Mouse (Mus musculus) cerebellum, adult 9-10 months (tissue): ENCODE measurements around the gene Gstm3.
"Not testable (repeated sequence)": the region's sequence is repeated elsewhere in the genome, so short reads cannot be mapped to it uniquely, and the experiment has no call there.

ENCODE experiments used
- DNase-seq: peaks from one replicate; pipeline ENCODE4 v3.0.0; 2022

The Gstm3 gene

DNA sequence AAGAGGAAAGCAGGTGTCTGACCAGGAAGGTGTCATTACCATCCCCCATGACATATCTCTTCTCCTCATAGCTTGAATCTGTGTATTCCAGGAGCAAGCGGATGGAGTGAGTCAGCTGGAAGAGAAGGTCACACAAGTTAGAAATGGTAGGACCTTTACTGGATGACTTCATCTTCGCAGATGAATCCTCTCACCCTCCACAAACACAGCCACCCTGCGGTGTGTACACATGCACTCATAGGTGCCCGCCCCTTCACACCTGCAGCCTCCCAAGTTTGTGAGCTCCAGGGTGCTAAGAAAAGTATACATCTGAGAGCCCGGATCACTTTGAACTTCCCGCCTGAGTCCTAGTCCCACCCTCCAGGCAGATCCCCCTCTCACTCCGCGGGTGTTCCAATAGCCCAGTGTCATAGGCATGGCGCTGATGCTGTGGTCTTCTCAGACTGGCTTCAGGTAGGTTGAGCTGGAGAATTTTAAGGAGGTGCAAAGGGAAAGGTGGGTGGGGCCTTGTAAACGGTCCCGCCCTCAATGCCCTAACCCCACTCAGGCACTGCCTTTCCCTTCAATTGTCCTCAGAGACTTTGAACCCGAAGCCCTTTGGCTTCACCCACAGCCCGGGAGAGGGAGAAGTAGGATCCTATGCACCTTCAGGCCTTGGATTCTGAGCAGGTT lies at the start of gene Gstm3:
Gstm3 (minus strand) TSS at position 560 of the 672 bp plus-strand sequence.
- DNase-seq: no peak

- DNase-seq: peak; percentile 15
Observed at GRCm38 (mm10) chr3:108018190-108018820, 49.2 kb upstream of the Gstm3 start.

- DNase-seq: peak; percentile 88
Observed at GRCm38 (mm10) chr3:108017473-108018189, 48.5 kb upstream of the Gstm3 start, which contains the start of gene Gstm1. Gene Gstm1, minus strand, starts transcription at chr3:108017973.

DNA sequence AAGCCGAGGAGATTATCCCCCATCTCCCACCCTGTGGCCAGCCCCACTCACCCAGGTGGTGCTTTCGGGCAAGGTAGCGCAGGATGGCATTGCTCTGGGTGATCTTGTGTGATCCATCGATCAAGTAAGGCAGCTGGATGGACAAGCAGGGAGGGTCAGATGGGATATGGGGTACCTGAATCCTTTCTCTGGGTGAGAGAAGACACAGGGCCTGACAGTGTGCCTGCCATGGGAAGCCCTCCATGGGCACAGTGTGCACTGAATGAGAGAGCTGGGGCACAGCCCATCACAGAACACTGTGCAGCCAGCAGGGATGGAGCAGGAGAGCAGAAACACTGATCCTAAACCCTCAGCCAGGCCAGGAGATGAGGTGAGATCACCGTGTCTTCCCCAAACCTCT lies 47.4 kb upstream of the Gstm3 start:
- not testable (repeated sequence) for DNase-seq

GRCm38 (mm10) chr3:108014974-108015346 lies 45.9 kb upstream of the Gstm3 start:
- no peak for DNase-seq

DNA sequence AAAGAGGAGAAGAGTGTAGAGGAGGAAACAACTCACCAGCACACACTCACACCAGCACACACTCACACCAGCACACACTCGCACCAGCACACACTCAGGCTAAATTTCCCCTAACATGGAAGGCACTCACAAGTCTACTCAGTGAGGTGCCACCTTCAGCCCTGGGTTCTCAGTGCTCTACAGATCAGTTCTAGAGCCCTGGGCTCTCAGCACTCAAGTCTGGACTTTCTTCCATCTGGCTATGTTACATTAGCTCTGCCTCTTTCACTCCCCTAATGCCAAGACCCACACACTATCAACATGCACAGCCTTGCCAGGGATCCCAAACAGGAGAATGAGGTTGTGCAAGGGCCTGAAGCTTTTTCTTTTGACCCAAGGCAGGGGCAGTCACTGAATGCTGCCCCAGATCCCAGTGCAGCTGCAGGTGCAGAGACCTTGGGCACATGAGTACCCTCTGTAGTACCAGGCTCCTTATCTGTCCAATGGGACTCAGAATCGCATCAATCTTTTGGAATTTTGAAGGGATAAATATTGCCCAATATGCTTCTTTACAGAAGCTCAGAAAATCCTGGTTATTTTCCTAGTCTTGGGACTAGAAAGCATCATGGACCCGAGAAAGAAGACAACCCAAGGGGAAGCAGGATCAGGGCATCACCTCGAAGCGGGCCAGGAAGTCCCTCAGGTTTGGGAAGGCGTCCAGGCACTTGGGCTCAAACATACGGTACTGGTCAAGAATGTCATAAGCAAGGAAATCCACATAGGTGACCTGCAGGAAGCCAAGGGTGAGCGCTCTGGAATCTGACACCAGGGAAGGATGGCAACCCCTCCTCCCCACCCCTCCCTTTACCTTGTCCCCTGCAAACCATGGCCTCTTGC lies 45.3 kb upstream of the Gstm3 start:
- no peak for DNase-seq

DNA sequence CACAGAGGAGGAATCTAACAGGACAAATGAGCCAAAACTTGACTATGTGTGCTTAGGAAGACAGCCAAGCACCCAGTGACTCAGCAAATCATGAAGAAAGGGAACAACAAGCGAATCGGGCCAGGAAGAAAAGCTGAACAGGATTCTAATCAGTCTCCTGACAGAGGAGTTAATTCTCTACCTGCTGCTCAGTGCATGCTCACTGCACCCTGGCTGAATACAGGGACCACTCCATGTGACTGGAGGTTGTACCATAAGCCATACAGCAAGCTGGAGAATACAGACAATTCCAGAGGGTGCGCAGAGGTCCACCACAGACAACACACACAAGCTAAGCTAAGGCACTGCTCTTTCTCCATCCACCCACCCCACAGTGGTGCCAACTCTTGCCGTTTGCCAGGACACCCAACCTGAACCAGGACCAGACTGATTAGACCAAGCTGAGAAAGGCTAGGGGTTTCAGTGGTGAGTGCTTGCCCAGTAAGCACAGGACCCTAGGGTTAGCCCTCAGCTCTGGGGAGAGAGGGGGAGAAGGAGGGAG lies 44.3 kb upstream of the Gstm3 start:
- DNase-seq: no peak

GRCm38 (mm10) chr3:108011558-108011957 lies 42.5 kb upstream of the Gstm3 start:
- no peak for DNase-seq

DNA sequence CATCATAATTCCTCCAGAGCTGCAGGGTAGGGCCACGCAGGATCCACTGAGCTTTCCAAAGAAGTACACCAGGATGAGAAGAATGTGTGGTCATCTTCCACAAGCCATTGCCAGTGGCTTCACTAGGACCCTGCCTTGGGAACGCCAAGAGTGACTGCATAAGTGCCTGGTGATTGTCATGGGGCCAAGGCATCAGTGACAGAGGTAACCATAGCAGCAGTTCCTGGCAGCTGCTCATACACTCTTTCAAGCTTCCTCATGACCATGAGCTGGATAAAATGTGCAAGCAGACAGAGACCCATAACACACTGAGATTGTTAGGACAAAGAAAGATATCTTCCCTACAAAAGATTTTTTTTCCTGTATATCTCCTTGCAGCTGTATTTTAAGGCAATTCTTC lies 41.2 kb upstream of the Gstm3 start:
- DNase-seq: no peak

DNA sequence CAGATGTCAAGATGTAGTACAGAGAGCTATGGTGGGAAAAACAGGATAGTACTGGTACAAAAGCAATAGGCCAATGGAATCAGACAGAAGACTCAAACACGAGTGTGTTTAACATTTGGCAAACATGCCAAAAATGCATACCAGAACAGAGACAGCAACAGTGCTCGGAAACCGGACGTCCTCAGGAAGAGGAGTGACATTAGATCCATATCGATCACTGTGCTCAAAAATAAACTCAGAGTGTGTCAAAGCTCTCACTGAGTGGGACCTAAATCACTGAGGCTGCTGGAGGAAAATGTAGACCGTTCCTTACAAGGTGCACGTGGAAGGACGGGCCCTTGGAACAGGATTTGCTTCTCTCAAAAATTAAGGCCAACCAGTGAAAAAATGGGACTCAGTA lies 32.9 kb upstream of the Gstm3 start:
- no peak for DNase-seq

- no peak for DNase-seq
Observed at GRCm38 (mm10) chr3:107999491-107999890, 30.4 kb upstream of the Gstm3 start.

DNA sequence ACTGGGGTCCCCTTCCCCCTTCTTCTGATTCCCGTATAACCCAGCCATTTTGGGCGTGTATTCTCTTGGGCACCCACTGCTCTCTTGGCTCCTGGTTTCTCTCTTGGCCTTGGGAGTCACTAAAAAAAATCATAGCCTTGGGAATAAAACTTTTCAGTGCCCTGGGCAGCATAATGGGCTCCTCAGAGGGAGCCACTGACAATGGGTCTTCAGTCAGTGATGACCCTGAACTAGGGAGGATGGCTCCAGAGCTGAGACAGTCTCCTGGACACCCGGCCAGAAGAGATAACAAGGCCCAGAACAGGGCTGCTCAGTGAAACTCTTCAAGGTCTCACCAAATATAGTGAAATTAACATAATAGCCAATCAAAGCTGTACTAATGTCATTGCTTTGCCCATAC lies 29.5 kb upstream of the Gstm3 start:
- DNase-seq: no peak

GRCm38 (mm10) chr3:107996576-107996975 lies 27.5 kb upstream of the Gstm3 start:
- DNase-seq: no peak

DNA sequence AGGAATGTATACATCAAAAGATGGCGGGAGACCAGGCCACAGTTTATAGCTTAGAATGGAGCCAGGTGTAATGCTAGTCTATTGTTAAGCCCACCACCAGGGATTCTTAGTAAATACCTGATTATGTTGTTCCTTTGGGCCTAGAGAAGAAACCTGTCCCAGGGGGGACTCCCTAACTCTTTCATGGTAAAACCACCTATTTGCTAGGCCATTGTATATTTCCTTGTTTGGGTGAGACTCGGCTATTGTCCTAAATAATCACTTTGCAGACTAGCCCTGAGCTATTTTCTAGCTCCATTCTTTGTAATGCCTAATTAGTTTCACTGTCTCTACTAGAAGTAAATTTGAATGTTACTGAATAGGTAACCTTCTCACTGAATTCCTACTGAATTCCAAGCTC lies 26.9 kb upstream of the Gstm3 start:
- not testable (repeated sequence) for DNase-seq

DNA sequence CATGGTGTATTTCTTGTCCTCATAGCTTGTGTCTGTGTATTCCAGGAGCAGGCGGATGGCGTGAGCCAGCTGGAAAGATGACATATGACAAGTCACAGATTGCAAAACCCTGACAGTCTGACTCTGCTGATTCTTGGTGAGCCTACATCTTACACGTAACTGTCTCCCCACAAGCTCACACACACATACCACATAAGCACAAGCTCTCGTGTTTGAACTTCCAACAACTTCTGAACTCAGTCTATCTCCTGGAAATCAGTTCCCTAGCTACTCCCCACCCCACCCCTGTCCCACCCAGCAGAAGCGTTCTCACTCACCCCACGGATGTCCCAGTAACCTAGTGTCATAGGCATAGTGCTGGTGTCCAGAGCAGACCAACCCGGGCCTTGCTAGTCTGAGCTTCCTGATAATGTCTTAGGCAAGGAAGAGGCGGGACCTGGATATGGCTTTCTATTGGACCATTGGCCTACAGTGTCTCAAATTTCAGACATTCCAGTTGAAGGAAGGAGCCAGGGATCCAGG lies 17.0 kb upstream of the Gstm3 start, which contains the start of gene Gstm2:
Gstm2 (minus strand) TSS at position 413 of the 522 bp plus-strand sequence.
- DNase-seq: no peak

GRCm38 (mm10) chr3:107985141-107985540 lies 16.1 kb upstream of the Gstm3 start:
- DNase-seq: not testable (repeated sequence)

DNA sequence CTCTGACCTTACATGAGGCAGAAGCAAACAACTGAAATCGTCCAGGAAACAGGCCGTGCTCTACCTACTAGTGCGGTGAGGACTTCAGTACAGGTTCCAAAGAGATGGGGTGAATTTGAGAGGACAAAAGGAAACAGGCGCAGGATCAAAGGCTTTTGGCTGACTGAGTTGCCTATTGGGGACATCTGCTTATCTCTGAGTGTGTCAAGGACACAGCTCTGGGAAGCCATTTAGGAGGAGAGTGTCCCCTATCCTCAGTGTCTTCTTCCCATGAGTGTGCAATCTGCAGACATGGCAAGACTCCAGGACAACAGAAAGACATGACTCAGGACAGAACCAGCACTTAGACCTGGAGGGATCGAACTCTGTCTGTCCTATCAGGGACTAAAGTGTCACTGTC lies 15.4 kb upstream of the Gstm3 start:
- DNase-seq: no peak

DNA sequence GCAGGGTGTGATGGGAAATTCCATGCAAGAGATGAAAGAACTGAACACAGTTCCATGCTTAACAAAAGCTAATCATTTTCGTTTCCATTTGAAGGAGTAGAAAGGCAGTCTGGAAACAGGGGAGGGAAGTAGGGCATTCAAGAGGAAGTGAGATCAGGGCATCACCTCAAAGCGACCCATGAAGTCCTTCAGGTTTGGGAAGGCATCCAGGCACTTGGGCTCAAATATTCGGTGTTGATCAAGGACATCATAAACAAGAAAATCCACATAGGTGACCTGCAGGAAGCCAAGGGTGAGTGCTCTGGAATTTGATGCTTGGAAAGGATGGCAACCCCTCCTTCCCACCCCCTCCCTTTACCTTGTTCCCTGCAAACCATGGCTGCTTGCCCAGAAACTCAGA lies 14.7 kb upstream of the Gstm3 start:
- DNase-seq: no peak

GRCm38 (mm10) chr3:107982726-107983125 lies 13.6 kb upstream of the Gstm3 start:
- DNase-seq: no peak

- DNase-seq: no peak
Observed at GRCm38 (mm10) chr3:107981261-107981660, 12.2 kb upstream of the Gstm3 start.

- DNase-seq: no peak
Observed at GRCm38 (mm10) chr3:107977691-107978090, 8.6 kb upstream of the Gstm3 start.

DNA sequence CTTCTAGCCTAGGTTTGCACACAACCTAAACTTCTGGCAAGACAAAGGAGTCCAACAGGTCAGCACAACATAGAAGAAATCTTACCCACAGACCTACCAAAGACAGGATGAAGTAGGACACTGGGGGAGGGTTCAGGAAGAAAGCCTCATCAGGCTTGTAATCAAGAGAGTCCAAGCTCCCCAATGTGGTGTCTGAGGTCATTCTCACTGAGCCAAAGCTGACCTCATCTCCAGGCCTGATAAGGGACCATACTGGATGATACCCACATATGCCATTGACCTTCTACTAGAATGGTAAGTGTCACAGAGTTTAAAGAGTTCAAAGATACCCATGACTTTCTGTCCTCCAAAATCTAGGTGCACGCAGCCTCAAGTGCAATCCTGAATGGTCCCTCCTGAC lies 5.2 kb upstream of the Gstm3 start:
- DNase-seq: no peak
